Mouse (Mus musculus): ENCODE data around the gene Ctrb1. TPM values are rescaled to one million over a fixed set of nuclear protein-coding genes. Genes with fewer than 3 reads are reported as not detected.

Gene Ctrb1
- polyA plus RNA-seq, 1 experiment from 2014 or later, result 387 TPM

DNA sequence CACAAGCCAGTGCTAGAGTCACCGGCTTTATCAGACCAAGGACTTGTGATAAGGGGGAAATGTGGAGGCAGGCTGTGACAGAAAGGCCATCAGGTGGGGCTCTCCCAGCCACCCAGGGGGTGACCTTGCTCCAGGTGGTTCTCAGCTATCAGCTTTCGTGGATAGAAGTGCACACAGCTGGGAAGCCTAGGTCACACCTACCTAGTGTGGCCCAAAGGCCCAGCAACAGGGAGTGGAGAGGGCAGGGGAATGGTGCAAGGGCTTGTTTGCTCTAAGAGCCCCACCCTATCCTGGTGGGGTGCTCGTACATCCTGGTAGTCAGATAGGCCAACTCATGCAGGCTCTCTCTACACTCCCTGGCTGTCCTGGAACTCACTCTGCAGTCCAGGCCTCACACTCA is 14.4 kb upstream of the Ctrb1 start:
- H3K27ac ChIP-seq (ENCODE audit: low read depth), result peak overlapping the region; percentile 43; the same call in 1 of the 2 replicates
- DNase-seq (ENCODE audit: low spot score), result no peak
- WGBS, result 65% methylated on average over 3 of the region's 3 CpGs
- peaks cover 22% of the 10 kb centered on the region for H3K36me3 ChIP-seq (ENCODE audit: control insufficient read depth, insufficient read depth, low read length)
- no peak overlapping the region for H3K4me2 ChIP-seq (ENCODE audit: low read length)
- H3K9ac ChIP-seq (ENCODE audit: low read length), result no peak overlapping the region
- no peaks in the 10 kb centered on the region for H3K27me3 ChIP-seq (replicated peaks; ENCODE audit: control insufficient read depth, insufficient read depth, low read length)
- no peaks in the 10 kb centered on the region for H3K9me3 ChIP-seq (ENCODE audit: control insufficient read depth, low read length)
- peak; percentile 76 for ATAC-seq (replicated peaks; ENCODE audit: low FRiP score, low TSS enrichment, low read depth)
- H3K4me1 ChIP-seq (replicated peaks; ENCODE audit: control insufficient read depth, insufficient read depth, low read length), result peaks cover 11% of the 10 kb centered on the region; the same call in 1 of the 2 replicates
- no peak overlapping the region for H3K4me3 ChIP-seq (ENCODE audit: low read depth, low read length)

- Histone ChIP-seq H3K9me3 (ENCODE audit: control insufficient read depth, low read length) (no peaks in the 10 kb centered on the region), H3K9ac (ENCODE audit: low read length) (no peak overlapping the region), H3K4me1 (replicated peaks; ENCODE audit: control insufficient read depth, insufficient read depth, low read length) (peaks cover 11% of the 10 kb centered on the region; the same call in 1 of the 2 replicates), H3K36me3 (ENCODE audit: control insufficient read depth, insufficient read depth, low read length) (peaks cover 16% of the 10 kb centered on the region), H3K4me3 (ENCODE audit: low read depth, low read length) (no peak overlapping the region), H3K27ac (ENCODE audit: low read depth) (peak overlapping the region; percentile 43; the same call in 1 of the 2 replicates), H3K4me2 (ENCODE audit: low read length) (no peak overlapping the region), H3K27me3 (replicated peaks; ENCODE audit: control insufficient read depth, insufficient read depth, low read length) (no peaks in the 10 kb centered on the region)
- DNase-seq (ENCODE audit: low spot score) (no peak), ATAC-seq (replicated peaks; ENCODE audit: low FRiP score, low TSS enrichment, low read depth) (no peak)
- WGBS, result 88% methylated on average over 12 of the region's 12 CpGs
Measured at GRCm38 (mm10) chr8:111704585-111704984, 13.8 kb upstream of the Ctrb1 start.

- ATAC-seq (replicated peaks; ENCODE audit: low FRiP score, low TSS enrichment, low read depth), result no peak
- WGBS, result 78% methylated on average over 9 of the region's 9 CpGs
- Histone ChIP-seq H3K9ac (ENCODE audit: low read length) (no peak overlapping the region), H3K4me3 (ENCODE audit: low read depth, low read length) (no peak overlapping the region), H3K4me2 (ENCODE audit: low read length) (no peak overlapping the region), H3K9me3 (ENCODE audit: control insufficient read depth, low read length) (no peaks in the 10 kb centered on the region), H3K36me3 (ENCODE audit: control insufficient read depth, insufficient read depth, low read length) (no peaks in the 10 kb centered on the region), H3K27ac (ENCODE audit: low read depth) (no peak overlapping the region), H3K4me1 (replicated peaks; ENCODE audit: control insufficient read depth, insufficient read depth, low read length) (0 out of 2 replicates have a peak, but pooled peaks cover 3% of the 10 kb centered on the region), H3K27me3 (replicated peaks; ENCODE audit: control insufficient read depth, insufficient read depth, low read length) (no peaks in the 10 kb centered on the region)
- DNase-seq (ENCODE audit: low spot score), result no peak
Measured at GRCm38 (mm10) chr8:111701380-111701779, 10.6 kb upstream of the Ctrb1 start.

DNA sequence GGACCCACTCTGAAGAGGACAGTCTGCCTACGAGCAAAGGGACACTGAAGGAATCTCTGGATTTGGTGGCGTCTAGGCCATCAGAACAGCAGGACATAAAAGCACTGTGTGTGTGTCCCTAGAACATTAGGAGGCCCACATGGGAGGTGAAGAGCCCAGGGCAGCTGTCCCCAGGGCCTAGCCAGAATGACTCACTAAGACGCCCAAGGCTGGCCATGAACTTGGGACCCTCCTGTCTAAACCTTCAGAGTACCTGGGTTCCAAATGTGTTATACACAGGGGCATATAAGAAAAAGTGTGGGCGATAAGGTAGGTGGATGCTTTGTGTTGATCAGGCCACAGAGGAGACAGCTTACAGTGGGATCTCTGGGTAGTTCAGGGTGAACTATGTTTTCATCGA is 9.9 kb upstream of the Ctrb1 start:
- H3K4me2 ChIP-seq (ENCODE audit: low read length), result no peak overlapping the region
- no peaks in the 10 kb centered on the region for H3K27me3 ChIP-seq (replicated peaks; ENCODE audit: control insufficient read depth, insufficient read depth, low read length)
- no peak overlapping the region for H3K9ac ChIP-seq (ENCODE audit: low read length)
- 90% methylated on average over 5 of the region's 5 CpGs for WGBS
- no peaks in the 10 kb centered on the region for H3K9me3 ChIP-seq (ENCODE audit: control insufficient read depth, low read length)
- H3K4me1 ChIP-seq (replicated peaks; ENCODE audit: control insufficient read depth, insufficient read depth, low read length), result 0 out of 2 replicates have a peak, but pooled peaks cover 2% of the 10 kb centered on the region
- H3K4me3 ChIP-seq (ENCODE audit: low read depth, low read length), result no peak overlapping the region
- no peaks in the 10 kb centered on the region for H3K36me3 ChIP-seq (ENCODE audit: control insufficient read depth, insufficient read depth, low read length)
- no peak for ATAC-seq (replicated peaks; ENCODE audit: low FRiP score, low TSS enrichment, low read depth)
- no peak overlapping the region for H3K27ac ChIP-seq (ENCODE audit: low read depth)
- DNase-seq (ENCODE audit: low spot score), result no peak

- no peaks in the 10 kb centered on the region for H3K36me3 ChIP-seq (ENCODE audit: control insufficient read depth, insufficient read depth, low read length)
- no peak overlapping the region for H3K4me2 ChIP-seq (ENCODE audit: low read length)
- ATAC-seq (replicated peaks; ENCODE audit: low FRiP score, low TSS enrichment, low read depth) (no peak), DNase-seq (ENCODE audit: low spot score) (no peak)
- H3K9ac ChIP-seq (ENCODE audit: low read length), result no peak overlapping the region
- no peaks in the 10 kb centered on the region for H3K4me1 ChIP-seq (replicated peaks; ENCODE audit: control insufficient read depth, insufficient read depth, low read length)
- no peak overlapping the region for H3K4me3 ChIP-seq (ENCODE audit: low read depth, low read length)
- no peaks in the 10 kb centered on the region for H3K9me3 ChIP-seq (ENCODE audit: control insufficient read depth, low read length)
- no peaks in the 10 kb centered on the region for H3K27me3 ChIP-seq (replicated peaks; ENCODE audit: control insufficient read depth, insufficient read depth, low read length)
- WGBS, result 68% methylated on average over 3 of the region's 3 CpGs
- no peak overlapping the region for H3K27ac ChIP-seq (ENCODE audit: low read depth)
Measured at GRCm38 (mm10) chr8:111700201-111700600, 9.4 kb upstream of the Ctrb1 start.

DNA sequence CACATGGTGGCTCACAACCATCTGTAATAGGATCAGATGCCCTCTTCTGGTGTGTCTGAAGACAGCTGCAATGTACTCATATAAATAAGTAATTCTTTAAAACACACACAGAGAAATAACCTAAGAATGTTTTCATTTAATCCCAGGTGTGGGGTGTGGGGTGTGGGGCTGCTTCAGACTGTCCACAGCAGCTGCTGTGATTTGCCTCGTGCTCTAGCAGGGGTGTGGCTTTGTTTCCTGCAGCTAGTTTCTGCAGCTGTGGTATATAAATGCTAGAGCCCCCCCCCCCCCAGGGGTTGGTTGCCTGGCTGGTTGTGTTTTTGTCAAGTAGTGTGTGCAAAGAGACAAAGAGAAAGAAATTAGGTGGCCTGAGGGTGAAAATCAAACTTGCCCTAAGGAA is 8.2 kb upstream of the Ctrb1 start:
- Histone ChIP-seq H3K36me3 (ENCODE audit: control insufficient read depth, insufficient read depth, low read length) (no peaks in the 10 kb centered on the region), H3K9ac (ENCODE audit: low read length) (no peak overlapping the region), H3K4me3 (ENCODE audit: low read depth, low read length) (no peak overlapping the region), H3K9me3 (ENCODE audit: control insufficient read depth, low read length) (no peaks in the 10 kb centered on the region), H3K27ac (ENCODE audit: low read depth) (no peak overlapping the region), H3K27me3 (replicated peaks; ENCODE audit: control insufficient read depth, insufficient read depth, low read length) (no peaks in the 10 kb centered on the region), H3K4me2 (ENCODE audit: low read length) (no peak overlapping the region), H3K4me1 (replicated peaks; ENCODE audit: control insufficient read depth, insufficient read depth, low read length) (no peaks in the 10 kb centered on the region)
- no peak for DNase-seq (ENCODE audit: low spot score)
- ATAC-seq (replicated peaks; ENCODE audit: low FRiP score, low TSS enrichment, low read depth), result no peak
- 4% methylated on average over 1 of the region's 1 CpGs for WGBS

DNA sequence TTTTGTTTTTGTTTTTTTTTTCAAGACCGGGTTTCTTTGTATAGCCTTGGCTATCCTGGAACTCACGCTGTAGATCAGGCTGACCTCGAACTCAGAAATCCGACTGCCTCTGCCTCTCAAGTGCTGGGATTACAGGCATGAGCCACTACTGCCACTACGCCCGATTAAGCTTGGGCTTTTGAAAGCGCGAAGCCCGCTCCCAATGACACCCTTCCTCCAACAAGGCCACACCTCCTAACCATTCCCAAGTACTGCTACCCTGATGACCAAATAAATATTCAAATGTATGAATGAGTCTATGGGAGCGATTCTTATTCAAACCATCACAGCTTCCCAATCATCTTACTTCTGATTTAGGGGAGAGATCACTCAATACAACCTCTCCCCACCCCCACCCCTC is 6.8 kb upstream of the Ctrb1 start:
- 82% methylated on average over 10 of the region's 10 CpGs for WGBS
- no peak for DNase-seq (ENCODE audit: low spot score)
- no peak overlapping the region for H3K27ac ChIP-seq (ENCODE audit: low read depth)
- H3K36me3 ChIP-seq (ENCODE audit: control insufficient read depth, insufficient read depth, low read length), result no peaks in the 10 kb centered on the region
- H3K27me3 ChIP-seq (replicated peaks; ENCODE audit: control insufficient read depth, insufficient read depth, low read length), result no peaks in the 10 kb centered on the region
- no peak overlapping the region for H3K4me3 ChIP-seq (ENCODE audit: low read depth, low read length)
- no peaks in the 10 kb centered on the region for H3K9me3 ChIP-seq (ENCODE audit: control insufficient read depth, low read length)
- H3K4me2 ChIP-seq (ENCODE audit: low read length), result no peak overlapping the region
- H3K9ac ChIP-seq (ENCODE audit: low read length), result no peak overlapping the region
- ATAC-seq (replicated peaks; ENCODE audit: low FRiP score, low TSS enrichment, low read depth), result no peak
- no peaks in the 10 kb centered on the region for H3K4me1 ChIP-seq (replicated peaks; ENCODE audit: control insufficient read depth, insufficient read depth, low read length)

DNA sequence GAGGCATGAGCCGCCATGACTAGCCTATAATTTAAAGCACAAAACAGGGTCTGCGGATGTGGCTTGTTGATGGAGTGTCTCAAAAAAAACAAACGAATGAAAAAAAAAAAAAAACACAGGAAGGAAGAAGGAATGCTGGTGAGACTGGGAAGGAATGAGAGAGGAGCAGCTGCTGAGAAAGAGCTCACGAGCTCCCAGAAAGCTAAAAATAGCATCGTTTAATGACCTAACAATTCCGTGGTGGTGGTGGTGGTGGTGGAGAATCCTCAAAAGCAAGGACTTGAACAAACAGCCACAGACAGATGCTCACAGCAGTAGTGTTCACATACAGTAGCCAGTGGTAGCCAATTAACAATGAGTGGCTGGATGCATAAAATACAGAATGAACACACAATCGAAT is 4.6 kb upstream of the Ctrb1 start:
- DNase-seq (ENCODE audit: low spot score) (no peak), ATAC-seq (replicated peaks; ENCODE audit: low FRiP score, low TSS enrichment, low read depth) (no peak)
- 56% methylated on average over 7 of the region's 7 CpGs for WGBS

DNA sequence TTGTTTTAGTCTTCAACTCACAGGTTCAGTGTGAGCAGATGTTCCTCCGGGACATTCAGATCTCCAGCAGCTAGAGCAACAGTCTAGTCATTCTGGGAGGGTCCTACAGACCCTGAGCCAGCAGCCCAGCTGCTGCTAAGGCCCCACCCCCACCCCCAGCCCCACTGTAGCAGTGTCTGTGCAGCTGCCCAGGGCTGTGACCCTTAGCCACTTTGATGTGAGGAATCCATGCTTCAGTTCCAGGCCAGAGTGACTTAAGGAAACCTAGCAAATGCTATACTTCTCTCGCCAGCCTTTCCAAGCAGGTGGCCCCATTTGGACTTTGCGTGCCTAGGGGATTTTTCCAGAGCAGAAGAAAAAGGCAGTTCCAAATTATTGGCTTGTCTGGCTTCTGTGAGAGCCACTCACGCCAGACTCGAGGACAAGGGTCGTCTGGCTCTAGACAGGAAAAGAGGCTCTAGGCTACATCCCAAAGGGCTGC is 2.5 kb upstream of the Ctrb1 start:
- WGBS, result 46% methylated on average over 6 of the region's 6 CpGs
- DNase-seq (ENCODE audit: low spot score), result no peak
- Histone ChIP-seq H3K36me3 (ENCODE audit: control insufficient read depth, insufficient read depth, low read length) (no peaks in the 10 kb centered on the region), H3K27ac (ENCODE audit: low read depth) (no peak overlapping the region; the same call in 1 of the 2 replicates), H3K9ac (ENCODE audit: low read length) (no peak overlapping the region), H3K4me3 (ENCODE audit: low read depth, low read length) (no peak overlapping the region), H3K27me3 (replicated peaks; ENCODE audit: control insufficient read depth, insufficient read depth, low read length) (no peaks in the 10 kb centered on the region), H3K4me2 (ENCODE audit: low read length) (no peak overlapping the region), H3K4me1 (replicated peaks; ENCODE audit: control insufficient read depth, insufficient read depth, low read length) (no peaks in the 10 kb centered on the region), H3K9me3 (ENCODE audit: control insufficient read depth, low read length) (no peaks in the 10 kb centered on the region)
- ATAC-seq (replicated peaks; ENCODE audit: low FRiP score, low TSS enrichment, low read depth), result peak; percentile 80

More for the DNA sequence above, 4.6 kb upstream of the Ctrb1 start:
- Histone ChIP-seq H3K4me3 (ENCODE audit: low read depth, low read length) (no peak overlapping the region), H3K36me3 (ENCODE audit: control insufficient read depth, insufficient read depth, low read length) (no peaks in the 10 kb centered on the region), H3K27ac (ENCODE audit: low read depth) (no peak overlapping the region), H3K27me3 (replicated peaks; ENCODE audit: control insufficient read depth, insufficient read depth, low read length) (no peaks in the 10 kb centered on the region), H3K9me3 (ENCODE audit: control insufficient read depth, low read length) (no peaks in the 10 kb centered on the region), H3K4me1 (replicated peaks; ENCODE audit: control insufficient read depth, insufficient read depth, low read length) (no peaks in the 10 kb centered on the region), H3K9ac (ENCODE audit: low read length) (no peak overlapping the region), H3K4me2 (ENCODE audit: low read length) (no peak overlapping the region)
